Mouse (Mus musculus): Measurements from ENCODE around the gene Ranbp6. TPM values are rescaled to one million over a fixed set of nuclear protein-coding genes. Genes with fewer than 3 reads are reported as not detected.

The Ranbp6 gene
- total and polyA plus RNA-seq, 3 experiments: 22.6 to 23.7 TPM; not detected in 1

DNA sequence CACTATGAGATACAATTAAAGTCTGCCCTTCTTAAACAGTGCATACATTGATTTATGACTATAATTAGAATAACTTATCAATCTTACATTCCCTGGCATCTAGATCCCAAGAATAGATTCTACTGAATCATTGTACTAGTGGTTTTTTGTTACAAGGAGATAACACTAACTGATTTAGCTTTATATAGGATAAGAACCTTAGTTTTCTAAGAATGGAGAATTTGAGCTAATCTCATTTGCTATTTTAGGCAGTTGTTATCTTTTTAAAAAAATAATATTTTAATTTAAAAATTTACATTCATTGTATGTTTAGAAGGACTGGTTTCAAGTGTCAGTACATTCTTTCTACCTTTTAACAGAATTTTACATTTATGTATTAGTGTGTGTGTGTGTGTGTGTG is 24.8 kb downstream of the Ranbp6 start:
- peaks cover 10% of the 10 kb centered on the region for H3K79me2 ChIP-seq (ENCODE audit: control insufficient read depth, insufficient read depth, low read length, poor library complexity)
- no peak for DNase-seq (ENCODE audit: low read depth, low spot score)
- H3K9ac ChIP-seq (ENCODE audit: control insufficient read depth, low read depth, low read length, poor library complexity, severe bottlenecking): no peak overlapping the region
- no peak for TF ChIP-seq MYC (IDR thresholded peaks at IDR 0.05; ENCODE audit: low read depth, low read length)
- TF ChIP-seq TBP (IDR thresholded peaks at IDR 0.05; ENCODE audit: low read depth, low read length): no peak
- no peak for TF ChIP-seq USF2 (IDR thresholded peaks at IDR 0.05; ENCODE audit: borderline replicate concordance in 1 of 2, insufficient read depth in 1 of 2, low read depth in 1 of 2, low read length in 2 of 2)
- 0 out of 2 replicates have a peak, but pooled peaks have one; percentile 13 for TF ChIP-seq ETS1 (IDR thresholded peaks at IDR 0.05; ENCODE audit: low read depth, low read length)
- 0 out of 2 replicates have a peak, but pooled peaks have one; percentile 30 for TF ChIP-seq RCOR1 (IDR thresholded peaks at IDR 0.05; ENCODE audit: low read depth, low read length)
- peak; percentile 49 for TF ChIP-seq TCF12 (IDR thresholded peaks at IDR 0.05; ENCODE audit: low read depth, low read length)
- TF ChIP-seq ZC3H11A (IDR thresholded peaks at IDR 0.05; ENCODE audit: low read depth, low read length): no peak
- no peak for TF ChIP-seq MXI1 (IDR thresholded peaks at IDR 0.05; ENCODE audit: low read depth, low read length)
- TF ChIP-seq HCFC1 (IDR thresholded peaks at IDR 0.05; ENCODE audit: low read depth, low read length): no peak
- TF ChIP-seq RAD21 (IDR thresholded peaks at IDR 0.05; ENCODE audit: low read depth, low read length): no peak
- TF ChIP-seq MYB (IDR thresholded peaks at IDR 0.05; ENCODE audit: low read depth, low read length): no peak
- TF ChIP-seq EP300 (IDR thresholded peaks at IDR 0.05; ENCODE audit: low read depth in 1 of 2, low read length in 2 of 2): peak; percentile 40 to 45; a peak in 3 of 4 replicates
- TF ChIP-seq SIN3A (IDR thresholded peaks at IDR 0.05; ENCODE audit: low read length): 0 out of 2 replicates have a peak, but pooled peaks have one; percentile 32
- TF ChIP-seq KAT2A (conservative IDR thresholded peaks at IDR 0.05; ENCODE audit: low read depth, low read length): no peak
- peak; percentile 90; the same call in 1 of the 2 replicates for TF ChIP-seq MEF2A (IDR thresholded peaks at IDR 0.05; ENCODE audit: extremely low read depth, insufficient replicate concordance, low read depth, low read length, poor library complexity, severe bottlenecking)
- no peaks in the 10 kb centered on the region for H3K9me3 ChIP-seq (replicated peaks; ENCODE audit: insufficient read depth, low read length)
- H3K36me3 ChIP-seq (ENCODE audit: control insufficient read depth in 1 of 2, insufficient read depth in 2 of 2, low read length in 2 of 2): peaks cover 14 to 32% of the 10 kb centered on the region in 2 experiments
- H3K27me3 ChIP-seq (ENCODE audit: control insufficient read depth in 1 of 2, insufficient read depth in 2 of 2, low read length in 2 of 2): no peaks in the 10 kb centered on the region
- H3K27ac ChIP-seq (ENCODE audit: control insufficient read depth, low read depth, low read length): no peak overlapping the region
- H3K4me3 ChIP-seq (ENCODE audit: control insufficient read depth in 1 of 2, insufficient read depth in 1 of 2, low read depth in 2 of 2, low read length in 2 of 2): no peak overlapping the region
- peaks cover 8 to 9% of the 10 kb centered on the region in 2 experiments for H3K4me1 ChIP-seq (ENCODE audit: control insufficient read depth in 1 of 2, insufficient read depth in 2 of 2, low read length in 2 of 2)

DNA sequence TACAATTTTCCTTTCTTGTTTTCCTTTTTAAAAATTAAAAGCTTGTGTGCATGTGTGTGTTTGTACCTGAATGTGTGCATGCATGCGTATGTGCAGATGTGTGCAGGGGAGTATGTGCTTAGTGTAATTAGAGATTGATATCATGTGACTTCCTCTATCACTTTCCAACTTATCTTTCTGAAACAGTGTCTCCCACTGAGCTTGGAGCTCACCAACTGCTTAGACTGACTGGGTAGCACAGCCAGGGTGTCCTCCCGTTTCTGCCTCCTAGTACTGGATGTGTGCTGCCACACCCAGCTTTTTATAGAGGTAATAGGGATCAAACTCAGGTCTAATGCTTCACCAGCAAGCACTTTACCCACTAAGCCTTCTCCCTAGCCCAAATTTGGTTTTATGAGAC is 29.9 kb downstream of the Ranbp6 start:
- Histone ChIP-seq H3K9ac (ENCODE audit: control insufficient read depth, low read depth, low read length, poor library complexity, severe bottlenecking) (no peak overlapping the region), H3K4me1 (ENCODE audit: control insufficient read depth in 1 of 2, insufficient read depth in 2 of 2, low read length in 2 of 2) (peaks cover 6 to 9% of the 10 kb centered on the region in 2 experiments), H3K9me3 (replicated peaks; ENCODE audit: insufficient read depth, low read length) (no peaks in the 10 kb centered on the region), H3K36me3 (ENCODE audit: control insufficient read depth in 1 of 2, insufficient read depth in 2 of 2, low read length in 2 of 2) (peaks cover 18 to 40% of the 10 kb centered on the region in 2 experiments), H3K4me3 (ENCODE audit: control insufficient read depth in 1 of 2, insufficient read depth in 1 of 2, low read depth in 2 of 2, low read length in 2 of 2) (no peak overlapping the region), H3K79me2 (ENCODE audit: control insufficient read depth, insufficient read depth, low read length, poor library complexity) (peaks cover 1% of the 10 kb centered on the region; the same call in 1 of the 2 replicates), H3K27ac (ENCODE audit: control insufficient read depth, low read depth, low read length) (no peak overlapping the region), H3K27me3 (ENCODE audit: control insufficient read depth in 1 of 2, insufficient read depth in 2 of 2, low read length in 2 of 2) (no peaks in the 10 kb centered on the region)
- DNase-seq (ENCODE audit: low read depth, low spot score): peak; percentile 68
- TF ChIP-seq RCOR1 (IDR thresholded peaks at IDR 0.05; ENCODE audit: low read depth, low read length): no peak; the same call in 1 of the 2 replicates
- 0 out of 2 replicates have a peak, but pooled peaks have one; percentile 25 for TF ChIP-seq ETS1 (IDR thresholded peaks at IDR 0.05; ENCODE audit: low read depth, low read length)
- TF ChIP-seq TCF12 (IDR thresholded peaks at IDR 0.05; ENCODE audit: low read depth, low read length): peak; percentile 53; the same call in 1 of the 2 replicates
- TF ChIP-seq USF1 (IDR thresholded peaks at IDR 0.05; ENCODE audit: low read depth, low read length): peak; percentile 76
- peak; percentile 23; the same call in 1 of the 2 replicates for TF ChIP-seq BHLHE40 (IDR thresholded peaks at IDR 0.05; ENCODE audit: borderline replicate concordance, low read depth, low read length)
- TF ChIP-seq GATA1 (IDR thresholded peaks at IDR 0.05; ENCODE audit: low read depth, low read length): no peak
- TF ChIP-seq TAL1 (IDR thresholded peaks at IDR 0.05; ENCODE audit: low read length): peak; percentile 64
- TF ChIP-seq EP300 (IDR thresholded peaks at IDR 0.05; ENCODE audit: low read depth in 1 of 2, low read length in 2 of 2): peak; percentile 62 to 73; a peak in 3 of 4 replicates
- TF ChIP-seq MAZ (IDR thresholded peaks at IDR 0.05; ENCODE audit: low read depth, low read length): no peak

Measured in MEL (cell line).